Mouse (Mus musculus) MEL (cell line): ENCODE data around the gene Ccdc107.

Experiments used
- BHLHE40 ChIP-seq: IDR thresholded peaks from 2 replicates; pipeline ENCODE4 v1.6.1; 2012; ENCODE audit warnings: low read depth, mild to moderate bottlenecking, inconsistent platforms, low read length, improper control_type of control experiment, borderline replicate concordance
- CTCF ChIP-seq, 3 experiments: IDR thresholded peaks in 2 of 3; conservative IDR thresholded peaks in 1 of 3; 2 replicates each; pipeline ENCODE4 v1.5.1; 2011 to 2012; ENCODE audit warnings: low read length in 3 of 3, low read depth in 2 of 3, mild to moderate bottlenecking in 2 of 3, improper control_type of control experiment in 1 of 3, inconsistent platforms in 1 of 3, mixed read lengths in 1 of 3, moderate library complexity in 1 of 3; ENCODE audit not compliant: control insufficient read depth in 1 of 3, insufficient read depth in 1 of 3, poor library complexity in 1 of 3, severe bottlenecking in 1 of 3
- EP300 ChIP-seq, 2 experiments: IDR thresholded peaks; 2 replicates each; pipeline ENCODE4 v1.6.1; 2011; ENCODE audit warnings: improper control_type of control experiment in 2 of 2, low read length in 2 of 2, low read depth in 1 of 2, mild to moderate bottlenecking in 1 of 2
- GATA1 ChIP-seq: IDR thresholded peaks from 2 replicates; pipeline ENCODE4 v1.6.1; 2011; ENCODE audit warnings: low read depth, low read length, improper control_type of control experiment
- HCFC1 ChIP-seq: IDR thresholded peaks from 2 replicates; pipeline ENCODE4 v1.6.1; 2012; ENCODE audit warnings: low read depth, mild to moderate bottlenecking, inconsistent platforms, low read length, improper control_type of control experiment, moderate library complexity
- MAFK ChIP-seq: IDR thresholded peaks from 2 replicates; pipeline ENCODE4 v1.6.1; 2011; ENCODE audit warnings: low read depth, mild to moderate bottlenecking, low read length, improper control_type of control experiment, borderline replicate concordance
- POLR2A ChIP-seq, 2 experiments: IDR thresholded peaks; 2 replicates each; pipeline ENCODE4 v1.6.1; 2011 to 2012; ENCODE audit warnings: low read length in 2 of 2, mild to moderate bottlenecking in 2 of 2, control low read depth in 1 of 2, improper control_type of control experiment in 1 of 2, low read depth in 1 of 2, moderate library complexity in 1 of 2; ENCODE audit not compliant: control insufficient read depth in 1 of 2, insufficient read depth in 1 of 2, poor library complexity in 1 of 2
- POLR2AphosphoS2 ChIP-seq: IDR thresholded peaks from 2 replicates; pipeline ENCODE4 v1.6.1; 2011; ENCODE audit warnings: low read length, improper control_type of control experiment
- TCF12 ChIP-seq: IDR thresholded peaks from 2 replicates; pipeline ENCODE4 v1.6.1; 2014; ENCODE audit warnings: low read depth, mild to moderate bottlenecking, inconsistent platforms, low read length, improper control_type of control experiment, moderate library complexity
- USF2 ChIP-seq, 2 experiments: IDR thresholded peaks; 2 replicates each; pipeline ENCODE4 v1.6.1; 2011 to 2012; ENCODE audit warnings: improper control_type of control experiment in 2 of 2, low read length in 2 of 2, borderline replicate concordance in 1 of 2, inconsistent platforms in 1 of 2, low read depth in 1 of 2, mild to moderate bottlenecking in 1 of 2; ENCODE audit not compliant: insufficient read depth in 1 of 2
- ZNF384 ChIP-seq: IDR thresholded peaks from 2 replicates; pipeline ENCODE4 v1.6.1; 2012; ENCODE audit warnings: low read depth, mild to moderate bottlenecking, inconsistent platforms, low read length, improper control_type of control experiment

GRCm38 (mm10) chr4:43453413-43453812 lies 39.3 kb upstream of the Ccdc107 start:
- TF ChIP-seq POLR2AphosphoS2 (no peak), POLR2A (IDR thresholded peaks at IDR 0.05; ENCODE audit: control insufficient read depth in 1 of 2, insufficient read depth in 1 of 2, low read depth in 1 of 2, low read length in 2 of 2, poor library complexity in 1 of 2) (no peak), ZNF384 (no peak), BHLHE40 (no peak), EP300 (IDR thresholded peaks at IDR 0.05; ENCODE audit: low read depth in 1 of 2, low read length in 2 of 2) (no peak), TCF12 (no peak), CTCF (IDR thresholded peaks at IDR 0.05 in 2 of 3, conservative IDR thresholded peaks at IDR 0.05 in 1 of 3; ENCODE audit: control insufficient read depth in 1 of 3, insufficient read depth in 1 of 3, low read depth in 2 of 3, low read length in 3 of 3, poor library complexity in 1 of 3, severe bottlenecking in 1 of 3) (no peak), MAFK (no peak), USF2 (IDR thresholded peaks at IDR 0.05; ENCODE audit: borderline replicate concordance in 1 of 2, insufficient read depth in 1 of 2, low read depth in 1 of 2, low read length in 2 of 2) (no peak), HCFC1 (no peak), GATA1 (no peak)
